1 mouse cellular context compared by ENCODE assay signal in genomic region chr2:111333721-111334120, GRCm38 (mm10). TPM values are rescaled to one million over a fixed set of nuclear protein-coding genes. Genes with fewer than 3 reads are reported as not detected.
"Had no signal": no experiment of that assay in that cellular context is flagged by ENCODE, and none has a peak within 500 bp of the region (broad histone marks: within the 10 kb centered on the region; RNA-seq: fewer than 3 reads in every experiment).

No protein-coding gene starts in this region.

RNA-seq across cellular contexts. Expression of gene Olfr1282, which starts 2.2 kb away (rescaled TPM):
- total RNA-seq: neutrophil, adult 5-6 weeks had no signal

RNA-seq across cellular contexts. Expression of gene Olfr1281, which starts 7.4 kb away (rescaled TPM):
- total RNA-seq: neutrophil, adult 5-6 weeks had no signal

RNA-seq across cellular contexts. Expression of gene Olfr1280, which starts 19.9 kb away (rescaled TPM):
- total RNA-seq: neutrophil, adult 5-6 weeks had no signal

RNA-seq across cellular contexts. Expression of gene Olfr1283, which starts 32.9 kb away (rescaled TPM):
- total RNA-seq: neutrophil, adult 5-6 weeks had no signal

RNA-seq across cellular contexts. Expression of gene Olfr1279, which starts 33.3 kb away (rescaled TPM):
- total RNA-seq: neutrophil, adult 5-6 weeks had no signal
